Mouse (Mus musculus) forebrain, embryonic 15.5 days (tissue): Measurements from ENCODE around the gene Scube2. TPM values are rescaled to one million over a fixed set of nuclear protein-coding genes. Genes with fewer than 3 reads are reported as not detected.

Experiments used
- ATAC-seq: fragments of 200-750 bp; cut with Nextera tagmentation; replicated peaks from 2 replicates; pipeline ENCODE4 v1.8.0; 2017; ENCODE audit warnings: mild to moderate bottlenecking, moderate TSS enrichment, moderate library complexity
- H3K27ac ChIP-seq: fragments of 300-500 bp; sonication (generic); replicated peaks from 2 replicates; pipeline ENCODE4 v1.5.1; 2015; ENCODE audit warnings: mild to moderate bottlenecking, inconsistent platforms
- H3K27me3 ChIP-seq: fragments of 300-500 bp; sonication (generic); 2 replicates; pipeline ENCODE4 v1.6.1; 2015; ENCODE audit warnings: inconsistent platforms
- H3K36me3 ChIP-seq: fragments of 300-500 bp; sonication (generic); 2 replicates; pipeline ENCODE4 v1.6.1; 2015; ENCODE audit warnings: mild to moderate bottlenecking, inconsistent platforms
- H3K4me1 ChIP-seq: fragments of 300-500 bp; sonication (generic); 2 replicates; pipeline ENCODE4 v1.6.1; 2015; ENCODE audit warnings: inconsistent platforms
- H3K4me2 ChIP-seq: fragments of 300-500 bp; sonication (generic); replicated peaks from 2 replicates; pipeline ENCODE4 v1.6.1; 2015; ENCODE audit warnings: mild to moderate bottlenecking, inconsistent platforms
- H3K4me3 ChIP-seq: fragments of 300-500 bp; sonication (generic); 2 replicates; pipeline ENCODE4 v1.5.1; 2015; ENCODE audit warnings: mild to moderate bottlenecking, inconsistent platforms
- H3K9ac ChIP-seq: fragments of 300-500 bp; sonication (generic); replicated peaks from 2 replicates; pipeline ENCODE4 v1.6.1; 2015; ENCODE audit warnings: mild to moderate bottlenecking, inconsistent platforms
- H3K9me3 ChIP-seq: fragments of 300-500 bp; sonication (generic); 2 replicates; pipeline ENCODE4 v1.6.1; 2016; ENCODE audit warnings: inconsistent platforms
- WGBS: fragments of 180-500 bp; shearing (Covaris S2); methylation state at CpG from one replicate; pipeline ENCODE4 v1.1.7; 2015; ENCODE audit warnings: mixed read lengths; 5-methylcytosine and 5-hydroxymethylcytosine counted together
- polyA plus RNA-seq: library from polyadenylated mRNA; unstranded; fragments of >200 nt; fragmentation: Nextera tagmentation; extraction: Ambion mirVana; gene quantifications from 2 replicates; pipeline ENCODE4 v1.2.1, GENCODE M21; 2015

The Scube2 gene
- polyA plus RNA-seq, 1 experiment from 2014 or later: 0.92 TPM

- H3K9ac ChIP-seq: no peak overlapping the region
- no peaks in the 10 kb centered on the region for H3K36me3 ChIP-seq
- H3K4me1 ChIP-seq: peaks cover 25% of the 10 kb centered on the region
- peak overlapping the region; percentile 73 for H3K27ac ChIP-seq
- no peak overlapping the region for H3K4me3 ChIP-seq
- H3K4me2 ChIP-seq: no peak overlapping the region
- 0 out of 2 replicates have a peak, but pooled peaks have one; percentile 56 for ATAC-seq
- WGBS: 25% methylated on average over 8 of the region's 8 CpGs
- H3K9me3 ChIP-seq: no peaks in the 10 kb centered on the region
- no peaks in the 10 kb centered on the region for H3K27me3 ChIP-seq
These were observed 15.6 kb downstream of the Scube2 start for GRCm38 (mm10) chr7:109849750-109850434.

- ATAC-seq: peak; percentile 76
- Histone ChIP-seq H3K9me3 (no peaks in the 10 kb centered on the region), H3K4me1 (peaks cover 25% of the 10 kb centered on the region), H3K9ac (no peak overlapping the region), H3K4me3 (no peak overlapping the region), H3K27ac (peak overlapping the region; percentile 73), H3K4me2 (no peak overlapping the region), H3K27me3 (no peaks in the 10 kb centered on the region), H3K36me3 (no peaks in the 10 kb centered on the region)
- 27% methylated on average over 11 of the region's 11 CpGs for WGBS
These were observed 16.4 kb downstream of the Scube2 start for GRCm38 (mm10) chr7:109848867-109849733.

- Histone ChIP-seq H3K4me2 (no peak overlapping the region), H3K36me3 (no peaks in the 10 kb centered on the region), H3K27ac (no peak overlapping the region), H3K27me3 (peaks cover 1% of the 10 kb centered on the region; the same call in 1 of the 2 replicates), H3K4me3 (no peak overlapping the region), H3K4me1 (peaks cover 28% of the 10 kb centered on the region), H3K9me3 (no peaks in the 10 kb centered on the region), H3K9ac (no peak overlapping the region)
- no peak for ATAC-seq
- WGBS: 87% methylated on average over 6 of the region's 6 CpGs
These were observed 21.4 kb downstream of the Scube2 start for GRCm38 (mm10) chr7:109844100-109844499.

GRCm38 (mm10) chr7:109841618-109842418 is 23.7 kb downstream of the Scube2 start:
- Histone ChIP-seq H3K27ac (peak overlapping the region; percentile 52), H3K4me1 (peaks cover 22% of the 10 kb centered on the region), H3K36me3 (no peaks in the 10 kb centered on the region), H3K4me2 (no peak overlapping the region), H3K9me3 (no peaks in the 10 kb centered on the region), H3K9ac (no peak overlapping the region), H3K27me3 (peaks cover 7% of the 10 kb centered on the region; the same call in 1 of the 2 replicates), H3K4me3 (no peak overlapping the region)
- 47% methylated on average over 13 of the region's 13 CpGs for WGBS
- peak; percentile 92 for ATAC-seq

- Histone ChIP-seq H3K9ac (no peak overlapping the region), H3K27me3 (peaks cover 7% of the 10 kb centered on the region; the same call in 1 of the 2 replicates), H3K4me2 (no peak overlapping the region), H3K27ac (peak overlapping the region; percentile 54; the same call in 1 of the 2 replicates), H3K9me3 (no peaks in the 10 kb centered on the region), H3K36me3 (no peaks in the 10 kb centered on the region), H3K4me1 (peaks cover 22% of the 10 kb centered on the region), H3K4me3 (no peak overlapping the region)
- 42% methylated on average over 6 of the region's 6 CpGs for WGBS
- ATAC-seq: 0 out of 2 replicates have a peak, but pooled peaks have one; percentile 20
These were observed 24.4 kb downstream of the Scube2 start for GRCm38 (mm10) chr7:109841031-109841430.

- peaks cover 7% of the 10 kb centered on the region; the same call in 1 of the 2 replicates for H3K27me3 ChIP-seq
- WGBS: 67% methylated on average over 3 of the region's 3 CpGs
- no peak overlapping the region for H3K4me2 ChIP-seq
- H3K4me1 ChIP-seq: peaks cover 22% of the 10 kb centered on the region
- H3K9me3 ChIP-seq: no peaks in the 10 kb centered on the region
- no peaks in the 10 kb centered on the region for H3K36me3 ChIP-seq
- no peak overlapping the region for H3K4me3 ChIP-seq
- no peak for ATAC-seq
- H3K9ac ChIP-seq: no peak overlapping the region
- no peak overlapping the region for H3K27ac ChIP-seq
These were observed 26.9 kb downstream of the Scube2 start for GRCm38 (mm10) chr7:109838613-109839012.

GRCm38 (mm10) chr7:109837651-109838050 is 27.8 kb downstream of the Scube2 start:
- Histone ChIP-seq H3K27me3 (peaks cover 7% of the 10 kb centered on the region; the same call in 1 of the 2 replicates), H3K9ac (no peak overlapping the region), H3K4me2 (no peak overlapping the region), H3K36me3 (no peaks in the 10 kb centered on the region), H3K9me3 (no peaks in the 10 kb centered on the region), H3K27ac (no peak overlapping the region), H3K4me3 (no peak overlapping the region), H3K4me1 (peaks cover 18% of the 10 kb centered on the region)
- ATAC-seq: no peak
- 26% methylated on average over 6 of the region's 6 CpGs for WGBS

GRCm38 (mm10) chr7:109834894-109835293 is 30.6 kb downstream of the Scube2 start:
- 65% methylated on average over 6 of the region's 6 CpGs for WGBS
- Histone ChIP-seq H3K4me2 (no peak overlapping the region), H3K9ac (no peak overlapping the region), H3K4me3 (no peak overlapping the region), H3K4me1 (no peaks in the 10 kb centered on the region), H3K27me3 (peaks cover 7% of the 10 kb centered on the region; the same call in 1 of the 2 replicates), H3K9me3 (no peaks in the 10 kb centered on the region), H3K36me3 (no peaks in the 10 kb centered on the region), H3K27ac (no peak overlapping the region)
- no peak for ATAC-seq

- Histone ChIP-seq H3K9ac (no peak overlapping the region), H3K4me2 (no peak overlapping the region), H3K4me1 (no peaks in the 10 kb centered on the region), H3K36me3 (no peaks in the 10 kb centered on the region), H3K4me3 (no peak overlapping the region), H3K27ac (no peak overlapping the region), H3K9me3 (no peaks in the 10 kb centered on the region), H3K27me3 (no peaks in the 10 kb centered on the region)
- ATAC-seq: no peak
- 87% methylated on average over 2 of the region's 2 CpGs for WGBS
These were observed 34.1 kb downstream of the Scube2 start for GRCm38 (mm10) chr7:109831376-109831775.

- no peak overlapping the region for H3K27ac ChIP-seq
- H3K4me1 ChIP-seq: 0 out of 2 replicates have a peak, but pooled peaks cover 3% of the 10 kb centered on the region
- H3K4me3 ChIP-seq: no peak overlapping the region
- ATAC-seq: no peak
- no peaks in the 10 kb centered on the region for H3K36me3 ChIP-seq
- WGBS: 90% methylated on average over 8 of the region's 8 CpGs
- H3K9me3 ChIP-seq: no peaks in the 10 kb centered on the region
- no peaks in the 10 kb centered on the region for H3K27me3 ChIP-seq
- H3K4me2 ChIP-seq: no peak overlapping the region
- no peak overlapping the region for H3K9ac ChIP-seq
These were observed 38.6 kb downstream of the Scube2 start for GRCm38 (mm10) chr7:109826911-109827310.

- Histone ChIP-seq H3K4me3 (no peak overlapping the region), H3K9ac (no peak overlapping the region), H3K27ac (no peak overlapping the region), H3K4me2 (no peak overlapping the region), H3K27me3 (no peaks in the 10 kb centered on the region; the same call in 1 of the 2 replicates), H3K36me3 (no peaks in the 10 kb centered on the region), H3K9me3 (no peaks in the 10 kb centered on the region), H3K4me1 (0 out of 2 replicates have a peak, but pooled peaks cover 3% of the 10 kb centered on the region)
- WGBS: 59% methylated on average over 14 of the region's 14 CpGs
- ATAC-seq: peak; percentile 57; the same call in 1 of the 2 replicates
These were observed 40.2 kb downstream of the Scube2 start for GRCm38 (mm10) chr7:109825293-109825692.
